In genomic region chr14:74948426-74949240, GRCm38 (mm10) we compare ENCODE assay signal across 8 mouse cellular contexts. TPM values are rescaled to one million over a fixed set of nuclear protein-coding genes. Genes with fewer than 3 reads are reported as not detected.
DNase-seq lines count a peak whose midpoint lies in the region; ATAC-seq lines count a peak whose summit lies in the region.

No protein-coding gene starts in this region.

- H3K9ac ChIP-seq in limb, embryonic 12.5 days (replicated peaks), result no peak overlapping the region; the same call in 1 of the 2 replicates
- no peak overlapping the region for H3K9ac ChIP-seq in midbrain, embryonic 13.5 days (replicated peaks)

- no peaks in the 10 kb centered on the region for H3K27me3 ChIP-seq in limb, embryonic 12.5 days
- H3K27me3 ChIP-seq in midbrain, embryonic 13.5 days, result no peaks in the 10 kb centered on the region

- peak overlapping the region; percentile 92; the same call in 1 of the 2 replicates for H3K27ac ChIP-seq in limb, embryonic 12.5 days
- H3K27ac ChIP-seq in midbrain, embryonic 13.5 days, result no peak overlapping the region

- 51% methylated on average over 14 of the region's 14 CpGs for WGBS in limb, embryonic 12.5 days
- 54% methylated on average over 14 of the region's 14 CpGs for WGBS in midbrain, embryonic 13.5 days

- H3K4me2 ChIP-seq in limb, embryonic 12.5 days, result peak overlapping the region; percentile 80
- peak overlapping the region; percentile 79 for H3K4me2 ChIP-seq in midbrain, embryonic 13.5 days (replicated peaks)

- DNase-seq in ovary, postnatal 14 days (ENCODE audit: low spot score), result peak; percentile 43
- no peak for DNase-seq in ovary, adult 18-20 months (ENCODE audit: low spot score)
- peak; percentile 75 for DNase-seq in embryo, embryonic 11 days
- peak; percentile 34 to 48 for DNase-seq in gastrocnemius, postnatal 4 days (ENCODE audit: low spot score in 2 of 2)
- peak; percentile 63 for DNase-seq in kidney, adult 11 months
- DNase-seq in spleen, postnatal 4 days (ENCODE audit: low spot score in 2 of 2), result peak; percentile 37 to 75

- ATAC-seq in limb, embryonic 12.5 days (ENCODE audit: insufficient number of reproducible peaks, insufficient read depth, low FRiP score, low TSS enrichment, low read depth), result no peak
- peak; percentile 11; the same call in 1 of the 2 replicates for ATAC-seq in midbrain, embryonic 13.5 days

- H3K9me3 ChIP-seq in limb, embryonic 12.5 days, result no peaks in the 10 kb centered on the region
- H3K9me3 ChIP-seq in midbrain, embryonic 13.5 days, result no peaks in the 10 kb centered on the region

- peaks cover 20% of the 10 kb centered on the region for H3K4me1 ChIP-seq in limb, embryonic 12.5 days (replicated peaks)
- H3K4me1 ChIP-seq in midbrain, embryonic 13.5 days (replicated peaks), result peaks cover 20% of the 10 kb centered on the region

- H3K36me3 ChIP-seq in limb, embryonic 12.5 days, result no peaks in the 10 kb centered on the region
- no peaks in the 10 kb centered on the region for H3K36me3 ChIP-seq in midbrain, embryonic 13.5 days

- peak overlapping the region; percentile 82 for H3K4me3 ChIP-seq in limb, embryonic 12.5 days (replicated peaks)
- peak overlapping the region; percentile 84 for H3K4me3 ChIP-seq in midbrain, embryonic 13.5 days (replicated peaks)

RNA-seq across cellular contexts. Expression of gene Lrch1, which starts 1.0 kb away (rescaled TPM):
- 10 to 100 TPM; 20.6 to 20.7 TPM for total RNA-seq in gastrocnemius, postnatal 4 days (2021)
- polyA plus RNA-seq in limb, embryonic 12.5 days (2016; fragmentation: Nextera tagmentation; extraction: Ambion mirVana), result 14.8 and 16.0 TPM in 2 replicates
- polyA plus RNA-seq in midbrain, embryonic 13.5 days (2015; fragmentation: Nextera tagmentation; extraction: Ambion mirVana), result 9.7 and 10.0 TPM in 2 replicates
